8 mouse cellular contexts compared by ENCODE assay signal in the genomic region with DNA sequence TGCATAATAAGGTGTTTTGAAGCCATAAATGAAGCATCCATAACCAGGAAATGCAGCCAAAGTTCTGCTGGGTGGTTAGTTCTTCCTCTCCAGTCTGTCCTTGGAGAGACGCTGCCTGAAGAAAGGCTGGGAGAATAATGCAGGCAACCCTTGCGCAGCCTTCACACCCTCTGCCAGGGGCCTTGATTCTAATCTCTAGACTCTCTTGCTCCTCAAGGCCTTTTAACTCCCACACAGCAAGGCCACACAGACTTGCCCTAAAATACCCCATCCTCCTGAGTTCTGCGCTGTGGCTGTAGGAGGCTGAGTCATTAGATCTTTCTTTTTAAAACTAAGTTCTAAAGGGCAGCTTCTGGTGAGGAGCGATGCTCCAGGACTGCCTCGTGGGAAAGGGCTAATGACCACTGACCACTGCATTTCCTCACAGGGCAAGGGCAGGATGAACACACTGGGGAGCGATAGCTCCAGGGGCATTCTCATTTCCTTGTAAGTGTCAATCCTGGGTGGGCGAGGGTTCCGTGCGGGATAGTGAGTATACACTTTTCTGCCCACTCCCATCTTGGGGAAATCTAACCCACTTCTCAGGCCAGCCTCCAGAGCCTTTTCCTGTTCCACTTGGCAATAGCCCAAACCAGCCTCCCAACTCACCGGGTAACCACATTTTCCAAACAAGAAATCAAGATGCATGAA. TPM values are rescaled to one million over a fixed set of nuclear protein-coding genes. Genes with fewer than 3 reads are reported as not detected.
A peak's percentile ranks its signal among the peaks of the same experiment; 100 is the strongest.
DNase-seq lines count a peak whose midpoint lies in the region; ATAC-seq lines count a peak whose summit lies in the region.

No protein-coding gene starts in this region.

- intact Hi-C loops in heart, postnatal 14 days (cut with DNase I) = loop anchor here (2.0 kb wide), 1 partner anchor 24 kb away; no protein-coding TSS in a partner anchor

- H3K4me1 ChIP-seq in liver, embryonic 13.5 days (replicated peaks) = peaks cover 48% of the 10 kb centered on the region
- peaks cover 23% of the 10 kb centered on the region for H3K4me1 ChIP-seq in hindbrain, embryonic 12.5 days
- peaks cover 18% of the 10 kb centered on the region for H3K4me1 ChIP-seq in midbrain, embryonic 11.5 days (ENCODE audit: control insufficient read depth, insufficient read depth, low read length)

- DNase-seq in layer of hippocampus, adult 11-12 months (ENCODE audit: low spot score) = peak; percentile 30
- no peak for DNase-seq in layer of hippocampus, postnatal 25 days (ENCODE audit: extremely low spot score in 1 of 2, low spot score in 1 of 2)
- peak; percentile 76 for DNase-seq in adrenal gland, postnatal 14 days
- peak; percentile 35 to 47 for DNase-seq in heart, postnatal 14 days
- no peak for DNase-seq in liver, embryonic 13.5 days
- no peak for DNase-seq in midbrain, embryonic 11.5 days (ENCODE audit: low spot score, missing footprints)
- DNase-seq in urinary bladder, postnatal 25 days (ENCODE audit: low spot score) = no peak

- H3K27ac ChIP-seq in liver, embryonic 13.5 days = peak overlapping the region; percentile 87; the same call in 1 of the 2 replicates
- no peak overlapping the region for H3K27ac ChIP-seq in hindbrain, embryonic 12.5 days
- H3K27ac ChIP-seq in midbrain, embryonic 11.5 days (ENCODE audit: low read depth, low read length) = no peak overlapping the region

- WGBS in liver, embryonic 13.5 days (ENCODE audit: insufficient replicate concordance) = 61% methylated on average over 10 of the region's 10 CpGs
- WGBS in hindbrain, embryonic 12.5 days = 79% methylated on average over 10 of the region's 10 CpGs
- whole genome bisulfite sequencing in midbrain, embryonic 11.5 days = 81% methylated on average over 10 of the region's 10 CpGs

- H3K27me3 ChIP-seq in liver, embryonic 13.5 days = no peaks in the 10 kb centered on the region
- H3K27me3 ChIP-seq in hindbrain, embryonic 12.5 days = no peaks in the 10 kb centered on the region
- H3K27me3 ChIP-seq in midbrain, embryonic 11.5 days (ENCODE audit: control insufficient read depth, insufficient read depth, low read length) = no peaks in the 10 kb centered on the region

- H3K9ac ChIP-seq in liver, embryonic 13.5 days = no peak overlapping the region
- H3K9ac ChIP-seq in hindbrain, embryonic 12.5 days = no peak overlapping the region
- no peak overlapping the region for H3K9ac ChIP-seq in midbrain, embryonic 11.5 days (ENCODE audit: low read length)

- no peak for ATAC-seq in liver, embryonic 13.5 days (ENCODE audit: low read depth)
- ATAC-seq in hindbrain, embryonic 12.5 days (ENCODE audit: low FRiP score) = no peak
- ATAC-seq in midbrain, embryonic 11.5 days (ENCODE audit: low FRiP score) = no peak

- no peaks in the 10 kb centered on the region for H3K36me3 ChIP-seq in liver, embryonic 13.5 days
- H3K36me3 ChIP-seq in hindbrain, embryonic 12.5 days = no peaks in the 10 kb centered on the region
- no peaks in the 10 kb centered on the region for H3K36me3 ChIP-seq in midbrain, embryonic 11.5 days (ENCODE audit: control insufficient read depth, insufficient read depth, low read length)

- H3K9me3 ChIP-seq in liver, embryonic 13.5 days (replicated peaks) = no peaks in the 10 kb centered on the region
- H3K9me3 ChIP-seq in hindbrain, embryonic 12.5 days (replicated peaks) = no peaks in the 10 kb centered on the region
- no peaks in the 10 kb centered on the region for H3K9me3 ChIP-seq in midbrain, embryonic 11.5 days (ENCODE audit: control insufficient read depth, low read length)

- H3K4me3 ChIP-seq in liver, embryonic 13.5 days (replicated peaks) = no peak overlapping the region
- no peak overlapping the region for H3K4me3 ChIP-seq in hindbrain, embryonic 12.5 days
- H3K4me3 ChIP-seq in midbrain, embryonic 11.5 days (ENCODE audit: low read depth, low read length) = no peak overlapping the region

- peak overlapping the region; percentile 94 for H3K4me2 ChIP-seq in liver, embryonic 13.5 days
- no peak overlapping the region for H3K4me2 ChIP-seq in hindbrain, embryonic 12.5 days (replicated peaks)
- H3K4me2 ChIP-seq in midbrain, embryonic 11.5 days = no peak overlapping the region

RNA-seq across cellular contexts. Expression of a gene that starts 7.6 kb away (rescaled TPM):
- 100 to 1,000 TPM; 132 to 145 TPM for total RNA-seq in layer of hippocampus, postnatal 25 days (2021)
- total RNA-seq in adrenal gland, postnatal 14 days (2021) = 313 and 326 TPM in 2 replicates
- 100 to 1,000 TPM; 212 to 215 TPM for total RNA-seq in heart, postnatal 14 days (2021)
- 236 and 269 TPM in 2 replicates for polyA plus RNA-seq in liver, embryonic 13.5 days (2015; fragmentation: Nextera tagmentation; extraction: Ambion mirVana)
- polyA plus RNA-seq in hindbrain, embryonic 12.5 days (2016; fragmentation: Nextera tagmentation; extraction: Ambion mirVana) = 347 and 360 TPM in 2 replicates
- polyA plus RNA-seq in midbrain, embryonic 11.5 days (2014; fragmentation: Nextera tagmentation; extraction: Ambion mirVana) = 368 TPM in 2 replicates

Comparison
In these comparisons a context has a peak if more than half of its experiments do, and no peak if none do; other contexts are left out.
1. DNase-seq: peak in layer of hippocampus, adult 11-12 months (single experiment), adrenal gland, postnatal 14 days (single experiment) and heart, postnatal 14 days (2 of 2); none in layer of hippocampus, postnatal 25 days (0 of 2), liver, embryonic 13.5 days (single experiment), midbrain, embryonic 11.5 days (single experiment) and urinary bladder, postnatal 25 days (single experiment).